17 mouse cellular contexts compared by ENCODE assay signal in genomic region chrX:99530511-99530910, GRCm38 (mm10). TPM values are rescaled to one million over a fixed set of nuclear protein-coding genes. Genes with fewer than 3 reads are reported as not detected.
A peak's percentile ranks its signal among the peaks of the same experiment; 100 is the strongest.
DNase-seq lines count a peak whose midpoint lies in the region; ATAC-seq lines count a peak whose summit lies in the region.
"Had no signal": no experiment of that assay in that cellular context is flagged by ENCODE, and none has a peak within 500 bp of the region (broad histone marks: within the 10 kb centered on the region; RNA-seq: fewer than 3 reads in every experiment).

No protein-coding gene starts in this region.

- H3K27ac ChIP-seq in heart, embryonic 11.5 days (ENCODE audit: low read depth, low read length) = no peak overlapping the region
- H3K27ac ChIP-seq: embryonic facial prominence, embryonic 10.5 days; forebrain, embryonic 10.5 days; hindbrain, embryonic 10.5 days; hindbrain, postnatal 0 days; kidney, embryonic 15.5 days; limb, embryonic 13.5 days; liver, embryonic 13.5 days; midbrain, embryonic 12.5 days had no signal

- H3K27me3 ChIP-seq in heart, embryonic 11.5 days (ENCODE audit: control insufficient read depth, insufficient read depth, low read length) = peaks cover 2% of the 10 kb centered on the region

- H3K4me1 ChIP-seq in heart, embryonic 11.5 days (ENCODE audit: control insufficient read depth, insufficient read depth, low read length) = no peaks in the 10 kb centered on the region
- H3K4me1 ChIP-seq: embryonic facial prominence, embryonic 10.5 days; forebrain, embryonic 10.5 days; hindbrain, embryonic 10.5 days; kidney, embryonic 15.5 days; limb, embryonic 13.5 days; liver, embryonic 13.5 days; midbrain, embryonic 12.5 days had no signal

- H3K4me3 ChIP-seq in heart, embryonic 11.5 days (ENCODE audit: low read depth, low read length) = no peak overlapping the region
- H3K4me3 ChIP-seq: embryonic facial prominence, embryonic 10.5 days; forebrain, embryonic 10.5 days; hindbrain, embryonic 10.5 days; kidney, embryonic 15.5 days; limb, embryonic 13.5 days; liver, embryonic 13.5 days; midbrain, embryonic 12.5 days had no signal

- 60% methylated on average over 7 of the region's 7 CpGs for WGBS in heart, embryonic 11.5 days (ENCODE audit: insufficient replicate concordance)

- ATAC-seq in heart, embryonic 11.5 days (replicated peaks; ENCODE audit: insufficient number of reproducible peaks, low FRiP score, low TSS enrichment) = no peak
- no peak for ATAC-seq in activated CD4-positive, CD25-positive, alpha-beta regulatory T cell, adult 4 months
- ATAC-seq: hindbrain, postnatal 0 days had no signal

- no peak overlapping the region for H3K9ac ChIP-seq in heart, embryonic 11.5 days (ENCODE audit: low read depth, low read length)
- H3K9ac ChIP-seq: kidney, embryonic 15.5 days; limb, embryonic 13.5 days; liver, embryonic 13.5 days; midbrain, embryonic 12.5 days had no signal

- H3K4me2 ChIP-seq in heart, embryonic 11.5 days = no peak overlapping the region
- H3K4me2 ChIP-seq: kidney, embryonic 15.5 days; limb, embryonic 13.5 days; liver, embryonic 13.5 days; midbrain, embryonic 12.5 days had no signal

- no peaks in the 10 kb centered on the region for H3K36me3 ChIP-seq in heart, embryonic 11.5 days (ENCODE audit: control insufficient read depth, insufficient read depth, low read length)
- H3K36me3 ChIP-seq: embryonic facial prominence, embryonic 10.5 days; forebrain, embryonic 10.5 days; hindbrain, embryonic 10.5 days; kidney, embryonic 15.5 days; limb, embryonic 13.5 days; liver, embryonic 13.5 days; midbrain, embryonic 12.5 days had no signal

- intact Hi-C loops in heart, postnatal 10 days (cut with DNase I) = no loop called here

- no peaks in the 10 kb centered on the region for H3K9me3 ChIP-seq in heart, embryonic 11.5 days (replicated peaks; ENCODE audit: control insufficient read depth, low read length)
- H3K9me3 ChIP-seq: embryonic facial prominence, embryonic 10.5 days; forebrain, embryonic 10.5 days; hindbrain, embryonic 10.5 days; kidney, embryonic 15.5 days; limb, embryonic 13.5 days; liver, embryonic 13.5 days; midbrain, embryonic 12.5 days had no signal

- DNase-seq in heart, postnatal 10 days = peak; percentile 19 to 22
- DNase-seq in lung, postnatal 10 days = peak; percentile 36
- DNase-seq in lung, postnatal 25 days (ENCODE audit: low spot score) = no peak
- peak; percentile 21 for DNase-seq in adipocyte (ENCODE audit: low spot score)
- DNase-seq in lung, postnatal 4 days = peak; percentile 11 to 31
- no peak for DNase-seq in adrenal gland, adult 18-20 months (ENCODE audit: low spot score in 2 of 2)
- DNase-seq: cerebellum, adult 11-12 months; liver, embryonic 13.5 days had no signal

RNA-seq across cellular contexts. Expression of gene Pja1, which starts 59.4 kb away (rescaled TPM):
- total RNA-seq in heart, postnatal 10 days (2021) = 10 to 100 TPM; 32.9 to 37.1 TPM
- polyA plus RNA-seq in heart, embryonic 11.5 days (2014; fragmentation: Nextera tagmentation; extraction: Ambion mirVana) = 97.3 and 110 TPM in 2 replicates
- total RNA-seq in adrenal gland, adult 18-20 months (2021) = 100 to 1,000 TPM; 164 to 177 TPM
- polyA plus RNA-seq in activated CD4-positive, CD25-positive, alpha-beta regulatory T cell, adult 4 months (2017; shearing (Covaris generic)) = 10 to 100 TPM; 44.0 to 44.2 TPM

Comparison
In these comparisons a context has a peak if more than half of its experiments do, and no peak if none do; other contexts are left out.
1. DNase-seq: peak in heart, postnatal 10 days (2 of 2), lung, postnatal 10 days (single experiment), adipocyte (single experiment) and lung, postnatal 4 days (2 of 2); none in lung, postnatal 25 days (single experiment) and adrenal gland, adult 18-20 months (0 of 2).
2. RNA of gene Pja1, which starts 59.4 kb away (total RNA-seq): 164 to 177 TPM in adrenal gland, adult 18-20 months; 32.9 to 37.1 TPM in heart, postnatal 10 days; every median in the first group is over 4 times any median in the second.